Comparison of ENCODE assay signal across 20 mouse cellular contexts in genomic region chr6:131712803-131713202, GRCm38 (mm10). TPM values are rescaled to one million over a fixed set of nuclear protein-coding genes. Genes with fewer than 3 reads are reported as not detected.
DNase-seq lines count a peak whose midpoint lies in the region; ATAC-seq and TF ChIP-seq lines count a peak whose summit lies in the region.
"Had no signal": no experiment of that assay in that cellular context is flagged by ENCODE, and none has a peak within 500 bp of the region (broad histone marks: within the 10 kb centered on the region; RNA-seq: fewer than 3 reads in every experiment).

No protein-coding gene starts in this region.

- H3K27me3 ChIP-seq in intestine, postnatal 0 days (replicated peaks; ENCODE audit: control insufficient read depth, insufficient read depth, low read length) = no peaks in the 10 kb centered on the region
- H3K27me3 ChIP-seq in intestine, embryonic 16.5 days (replicated peaks; ENCODE audit: control insufficient read depth, insufficient read depth, low read length) = no peaks in the 10 kb centered on the region
- H3K27me3 ChIP-seq in MEL (ENCODE audit: control insufficient read depth in 1 of 2, insufficient read depth in 2 of 2, low read length in 2 of 2) = no peaks in the 10 kb centered on the region
- no peaks in the 10 kb centered on the region for H3K27me3 ChIP-seq in forebrain, embryonic 10.5 days (ENCODE audit: poor library complexity, severe bottlenecking)
- H3K27me3 ChIP-seq: embryonic facial prominence, embryonic 13.5 days; forebrain, embryonic 12.5 days; intestine, embryonic 15.5 days; limb, embryonic 15.5 days; lung, embryonic 15.5 days had no signal

- H3K27ac ChIP-seq in intestine, postnatal 0 days (ENCODE audit: low read depth, low read length) = no peak overlapping the region
- no peak overlapping the region for H3K27ac ChIP-seq in intestine, embryonic 16.5 days (ENCODE audit: low read length)
- no peak overlapping the region for H3K27ac ChIP-seq in MEL (ENCODE audit: control insufficient read depth, low read depth, low read length)
- H3K27ac ChIP-seq in forebrain, embryonic 10.5 days = no peak overlapping the region
- H3K27ac ChIP-seq: embryonic facial prominence, embryonic 13.5 days; forebrain, embryonic 12.5 days; intestine, embryonic 15.5 days; limb, embryonic 15.5 days; lung, embryonic 15.5 days had no signal

- peak; percentile 15; the same call in 1 of the 2 replicates for TF ChIP-seq CTCF in intestine, postnatal 0 days (IDR thresholded peaks at IDR 0.05; ENCODE audit: low read depth)
- peak; percentile 23 to 54 (median 35); a peak in 5 of 6 replicates for TF ChIP-seq CTCF in MEL (IDR thresholded peaks at IDR 0.05 in 2 of 3, conservative IDR thresholded peaks at IDR 0.05 in 1 of 3; ENCODE audit: control insufficient read depth in 1 of 3, insufficient read depth in 1 of 3, low read depth in 2 of 3, low read length in 3 of 3, poor library complexity in 1 of 3, severe bottlenecking in 1 of 3)

- DNase-seq in 416B (ENCODE audit: low read depth) (peak; percentile 37), MEL (ENCODE audit: low read depth, low spot score) (peak; percentile 24)
- DNase-seq in c-Kit-positive CD71-positive TER-119-negative erythroid progenitor cells, embryonic 14.5 days (ENCODE audit: low read depth) = peak; percentile 1
- DNase-seq in frontal cortex, postnatal 36 days (ENCODE audit: low spot score in 2 of 2) = no peak
- DNase-seq in forebrain, embryonic 10.5 days (ENCODE audit: extremely low spot score, low spot score) = no peak
- no peak for DNase-seq in gastrocnemius, postnatal 36 days
- DNase-seq: cerebellum, adult 8-10 months had no signal

- WGBS in intestine, postnatal 0 days = 44% methylated on average over 7 of the region's 7 CpGs
- WGBS in intestine, embryonic 16.5 days = 45% methylated on average over 7 of the region's 7 CpGs
- 48% methylated on average over 7 of the region's 7 CpGs for WGBS in forebrain, embryonic 10.5 days

- no peaks in the 10 kb centered on the region for H3K9me3 ChIP-seq in intestine, postnatal 0 days (ENCODE audit: control insufficient read depth)
- no peaks in the 10 kb centered on the region for H3K9me3 ChIP-seq in intestine, embryonic 16.5 days (ENCODE audit: control insufficient read depth, low read length)
- no peaks in the 10 kb centered on the region for H3K9me3 ChIP-seq in MEL (replicated peaks; ENCODE audit: insufficient read depth, low read length)
- peaks cover 11% of the 10 kb centered on the region; the same call in 1 of the 2 replicates for H3K9me3 ChIP-seq in forebrain, embryonic 10.5 days
- H3K9me3 ChIP-seq: intestine, embryonic 15.5 days; limb, embryonic 15.5 days; lung, embryonic 15.5 days had no signal

- H3K36me3 ChIP-seq in intestine, postnatal 0 days (ENCODE audit: control insufficient read depth, insufficient read depth) = no peaks in the 10 kb centered on the region
- H3K36me3 ChIP-seq in intestine, embryonic 16.5 days (ENCODE audit: control insufficient read depth, insufficient read depth, low read length) = no peaks in the 10 kb centered on the region
- H3K36me3 ChIP-seq in MEL (ENCODE audit: control insufficient read depth in 1 of 2, insufficient read depth in 2 of 2, low read length in 2 of 2) = no peaks in the 10 kb centered on the region
- no peaks in the 10 kb centered on the region for H3K36me3 ChIP-seq in forebrain, embryonic 10.5 days (replicated peaks)
- H3K36me3 ChIP-seq: embryonic facial prominence, embryonic 13.5 days; forebrain, embryonic 12.5 days; intestine, embryonic 15.5 days; limb, embryonic 15.5 days; lung, embryonic 15.5 days had no signal

- intact Hi-C loops in gastrocnemius, postnatal 36 days (cut with DNase I) = no loop called here

- no peak overlapping the region for H3K4me2 ChIP-seq in intestine, postnatal 0 days (replicated peaks; ENCODE audit: low read depth)
- no peak overlapping the region for H3K4me2 ChIP-seq in intestine, embryonic 16.5 days (ENCODE audit: low read depth, low read length)
- H3K4me2 ChIP-seq: embryonic facial prominence, embryonic 13.5 days; forebrain, embryonic 12.5 days; intestine, embryonic 15.5 days; limb, embryonic 15.5 days; lung, embryonic 15.5 days; midbrain, embryonic 11.5 days had no signal

- no peaks in the 10 kb centered on the region for H3K79me2 ChIP-seq in MEL (ENCODE audit: control insufficient read depth, insufficient read depth, low read length, poor library complexity)

- no peaks in the 10 kb centered on the region for H3K4me1 ChIP-seq in intestine, postnatal 0 days (replicated peaks; ENCODE audit: control insufficient read depth, insufficient read depth, low read length)
- H3K4me1 ChIP-seq in intestine, embryonic 16.5 days (ENCODE audit: control insufficient read depth, insufficient read depth, low read length) = no peaks in the 10 kb centered on the region
- no peaks in the 10 kb centered on the region for H3K4me1 ChIP-seq in MEL (ENCODE audit: control insufficient read depth in 1 of 2, insufficient read depth in 2 of 2, low read length in 2 of 2)
- H3K4me1 ChIP-seq in forebrain, embryonic 10.5 days = no peaks in the 10 kb centered on the region
- H3K4me1 ChIP-seq: embryonic facial prominence, embryonic 13.5 days; forebrain, embryonic 12.5 days; intestine, embryonic 15.5 days; limb, embryonic 15.5 days; lung, embryonic 15.5 days had no signal

- TF ChIP-seq RAD21 in MEL (IDR thresholded peaks at IDR 0.05; ENCODE audit: low read depth, low read length) = peak; percentile 50

- no peak overlapping the region for H3K4me3 ChIP-seq in intestine, postnatal 0 days (ENCODE audit: low read depth, low read length)
- no peak overlapping the region for H3K4me3 ChIP-seq in intestine, embryonic 16.5 days (ENCODE audit: low read length)
- no peak overlapping the region for H3K4me3 ChIP-seq in MEL (ENCODE audit: control insufficient read depth in 1 of 2, insufficient read depth in 1 of 2, low read depth in 2 of 2, low read length in 2 of 2)
- H3K4me3 ChIP-seq in forebrain, embryonic 10.5 days = no peak overlapping the region
- H3K4me3 ChIP-seq: embryonic facial prominence, embryonic 13.5 days; forebrain, embryonic 12.5 days; intestine, embryonic 15.5 days; limb, embryonic 15.5 days; lung, embryonic 15.5 days had no signal

- TF ChIP-seq EP300 in MEL (IDR thresholded peaks at IDR 0.05; ENCODE audit: low read depth in 1 of 2, low read length in 2 of 2) = no peak

- H3K9ac ChIP-seq in intestine, postnatal 0 days (ENCODE audit: low read depth, low read length) = no peak overlapping the region
- no peak overlapping the region for H3K9ac ChIP-seq in intestine, embryonic 16.5 days (ENCODE audit: low read depth, low read length)
- no peak overlapping the region for H3K9ac ChIP-seq in MEL (ENCODE audit: control insufficient read depth, low read depth, low read length, poor library complexity, severe bottlenecking)
- H3K9ac ChIP-seq: embryonic facial prominence, embryonic 13.5 days; forebrain, embryonic 12.5 days; intestine, embryonic 15.5 days; limb, embryonic 15.5 days; lung, embryonic 15.5 days had no signal

- ATAC-seq in intestine, postnatal 0 days = no peak
- ATAC-seq in intestine, embryonic 16.5 days = no peak
- ATAC-seq: activated CD4-positive, CD25-positive, alpha-beta regulatory T cell, adult 4 months; intestine, embryonic 15.5 days had no signal

- no peak for TF ChIP-seq POLR2A in MEL (IDR thresholded peaks at IDR 0.05; ENCODE audit: control insufficient read depth in 1 of 2, insufficient read depth in 1 of 2, low read depth in 1 of 2, low read length in 2 of 2, poor library complexity in 1 of 2)

RNA-seq across cellular contexts. Expression of gene Tas2r114, which starts 22.9 kb away (rescaled TPM):
- not detected in 2 replicates for polyA plus RNA-seq in intestine, postnatal 0 days (2015; fragmentation: Nextera tagmentation; extraction: Ambion mirVana)
- polyA plus RNA-seq in intestine, embryonic 16.5 days (2015; fragmentation: Nextera tagmentation; extraction: Ambion mirVana) = not detected in 2 replicates
- not detected in 2 replicates for total RNA-seq in MEL (2012; rRNA removed)
- polyA plus RNA-seq in MEL (2012; ENCODE audit: insufficient read depth in 1 of 2, insufficient read length in 2 of 2, low read depth in 1 of 2, low replicate concordance in 2 of 2, missing spikeins in 1 of 2) = not detected
- not detected in 2 replicates for polyA plus RNA-seq in forebrain, embryonic 10.5 days (2016; fragmentation: Nextera tagmentation; extraction: Ambion mirVana)
- total RNA-seq in gastrocnemius, postnatal 36 days (2021) = not detected
- total RNA-seq: gastrocnemius, adult 18-20 months; heart, postnatal 25 days; layer of hippocampus, adult 18-20 months had no signal
- polyA plus RNA-seq: activated CD4-positive, CD25-positive, alpha-beta regulatory T cell, adult 4 months; brain, embryonic 14.5 days; embryonic facial prominence, embryonic 13.5 days; forebrain, embryonic 12.5 days; intestine, embryonic 15.5 days; limb, embryonic 15.5 days; lung, embryonic 15.5 days; midbrain, embryonic 11.5 days had no signal

RNA-seq across cellular contexts. Expression of gene Tas2r105, which starts 25.5 kb away (rescaled TPM):
- polyA plus RNA-seq in intestine, postnatal 0 days (2015; fragmentation: Nextera tagmentation; extraction: Ambion mirVana) = not detected in 2 replicates
- not detected in 2 replicates for polyA plus RNA-seq in intestine, embryonic 16.5 days (2015; fragmentation: Nextera tagmentation; extraction: Ambion mirVana)
- total RNA-seq in MEL (2012; rRNA removed) = not detected in 2 replicates
- polyA plus RNA-seq in MEL (2012; ENCODE audit: insufficient read depth in 1 of 2, insufficient read length in 2 of 2, low read depth in 1 of 2, low replicate concordance in 2 of 2, missing spikeins in 1 of 2) = not detected
- polyA plus RNA-seq in forebrain, embryonic 10.5 days (2016; fragmentation: Nextera tagmentation; extraction: Ambion mirVana) = not detected in 2 replicates
- not detected for total RNA-seq in gastrocnemius, postnatal 36 days (2021)
- total RNA-seq: gastrocnemius, adult 18-20 months; heart, postnatal 25 days; layer of hippocampus, adult 18-20 months had no signal
- polyA plus RNA-seq: activated CD4-positive, CD25-positive, alpha-beta regulatory T cell, adult 4 months; brain, embryonic 14.5 days; embryonic facial prominence, embryonic 13.5 days; forebrain, embryonic 12.5 days; intestine, embryonic 15.5 days; limb, embryonic 15.5 days; lung, embryonic 15.5 days; midbrain, embryonic 11.5 days had no signal

RNA-seq across cellular contexts. Expression of gene Tas2r104, which starts 27.3 kb away (rescaled TPM):
- not detected in 2 replicates for polyA plus RNA-seq in intestine, postnatal 0 days (2015; fragmentation: Nextera tagmentation; extraction: Ambion mirVana)
- not detected in 2 replicates for polyA plus RNA-seq in intestine, embryonic 16.5 days (2015; fragmentation: Nextera tagmentation; extraction: Ambion mirVana)
- not detected in 2 replicates for total RNA-seq in MEL (2012; rRNA removed)
- not detected for polyA plus RNA-seq in MEL (2012; ENCODE audit: insufficient read depth in 1 of 2, insufficient read length in 2 of 2, low read depth in 1 of 2, low replicate concordance in 2 of 2, missing spikeins in 1 of 2)
- not detected in 2 replicates for polyA plus RNA-seq in forebrain, embryonic 10.5 days (2016; fragmentation: Nextera tagmentation; extraction: Ambion mirVana)
- not detected for total RNA-seq in gastrocnemius, postnatal 36 days (2021)
- total RNA-seq: gastrocnemius, adult 18-20 months; heart, postnatal 25 days; layer of hippocampus, adult 18-20 months had no signal
- polyA plus RNA-seq: activated CD4-positive, CD25-positive, alpha-beta regulatory T cell, adult 4 months; brain, embryonic 14.5 days; embryonic facial prominence, embryonic 13.5 days; forebrain, embryonic 12.5 days; intestine, embryonic 15.5 days; limb, embryonic 15.5 days; lung, embryonic 15.5 days; midbrain, embryonic 11.5 days had no signal

RNA-seq across cellular contexts. Expression of gene Tas2r106, which starts 34.1 kb away (rescaled TPM):
- not detected in 2 replicates for polyA plus RNA-seq in intestine, postnatal 0 days (2015; fragmentation: Nextera tagmentation; extraction: Ambion mirVana)
- not detected in 2 replicates for polyA plus RNA-seq in intestine, embryonic 16.5 days (2015; fragmentation: Nextera tagmentation; extraction: Ambion mirVana)
- total RNA-seq in MEL (2012; rRNA removed) = not detected in 2 replicates
- not detected for polyA plus RNA-seq in MEL (2012; ENCODE audit: insufficient read depth in 1 of 2, insufficient read length in 2 of 2, low read depth in 1 of 2, low replicate concordance in 2 of 2, missing spikeins in 1 of 2)
- not detected in 2 replicates for polyA plus RNA-seq in forebrain, embryonic 10.5 days (2016; fragmentation: Nextera tagmentation; extraction: Ambion mirVana)
- not detected for total RNA-seq in gastrocnemius, postnatal 36 days (2021)
- total RNA-seq: gastrocnemius, adult 18-20 months; heart, postnatal 25 days; layer of hippocampus, adult 18-20 months had no signal
- polyA plus RNA-seq: activated CD4-positive, CD25-positive, alpha-beta regulatory T cell, adult 4 months; brain, embryonic 14.5 days; embryonic facial prominence, embryonic 13.5 days; forebrain, embryonic 12.5 days; intestine, embryonic 15.5 days; limb, embryonic 15.5 days; lung, embryonic 15.5 days; midbrain, embryonic 11.5 days had no signal

RNA-seq across cellular contexts. Expression of gene Tas2r107, which starts 52.9 kb away (rescaled TPM):
- not detected in 2 replicates for polyA plus RNA-seq in intestine, postnatal 0 days (2015; fragmentation: Nextera tagmentation; extraction: Ambion mirVana)
- polyA plus RNA-seq in intestine, embryonic 16.5 days (2015; fragmentation: Nextera tagmentation; extraction: Ambion mirVana) = not detected in 2 replicates
- total RNA-seq in MEL (2012; rRNA removed) = not detected in 2 replicates
- not detected for polyA plus RNA-seq in MEL (2012; ENCODE audit: insufficient read depth in 1 of 2, insufficient read length in 2 of 2, low read depth in 1 of 2, low replicate concordance in 2 of 2, missing spikeins in 1 of 2)
- not detected in 2 replicates for polyA plus RNA-seq in forebrain, embryonic 10.5 days (2016; fragmentation: Nextera tagmentation; extraction: Ambion mirVana)
- total RNA-seq in gastrocnemius, postnatal 36 days (2021) = not detected
- total RNA-seq: gastrocnemius, adult 18-20 months; heart, postnatal 25 days; layer of hippocampus, adult 18-20 months had no signal
- polyA plus RNA-seq: activated CD4-positive, CD25-positive, alpha-beta regulatory T cell, adult 4 months; brain, embryonic 14.5 days; embryonic facial prominence, embryonic 13.5 days; forebrain, embryonic 12.5 days; intestine, embryonic 15.5 days; limb, embryonic 15.5 days; lung, embryonic 15.5 days; midbrain, embryonic 11.5 days had no signal

Comparison
In these comparisons a context has a peak if more than half of its experiments do, and no peak if none do; other contexts are left out.
1. DNase-seq: peak in 416B (single experiment), MEL (single experiment) and c-Kit-positive CD71-positive TER-119-negative erythroid progenitor cells, embryonic 14.5 days (single experiment); none in frontal cortex, postnatal 36 days (0 of 2), forebrain, embryonic 10.5 days (single experiment) and gastrocnemius, postnatal 36 days (0 of 2).